Mouse (Mus musculus) kidney, adult 18-20 months (tissue): ENCODE measurements around the gene Pax5.

Experiments used
- DNase-seq: peaks from one replicate; pipeline ENCODE4 v3.0.0; 2021

Pax5 gene

GRCm38 (mm10) chr4:44664004-44664766 is 46.1 kb downstream of the Pax5 start:
- peak; percentile 5 for DNase-seq

DNA sequence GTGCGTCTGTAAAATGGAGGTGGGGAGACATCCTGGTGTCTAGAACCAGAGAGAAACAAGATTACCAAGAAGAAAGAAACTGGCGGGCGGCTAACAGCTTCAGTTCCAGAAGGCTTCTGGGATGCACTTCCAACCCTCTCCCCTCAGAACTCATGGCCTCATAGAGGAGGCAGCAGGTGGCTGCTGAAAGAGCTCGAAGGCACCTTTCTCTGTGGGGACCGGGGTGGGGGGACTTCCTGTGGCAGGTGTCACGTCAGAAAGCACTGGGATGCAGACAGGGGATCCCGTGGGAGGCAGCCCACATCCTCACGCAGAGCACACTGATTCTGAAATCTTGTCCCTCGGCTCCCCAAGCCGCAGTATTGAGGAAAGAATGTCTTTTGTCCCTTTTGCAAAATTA is 46.8 kb downstream of the Pax5 start:
- no peak for DNase-seq

DNA sequence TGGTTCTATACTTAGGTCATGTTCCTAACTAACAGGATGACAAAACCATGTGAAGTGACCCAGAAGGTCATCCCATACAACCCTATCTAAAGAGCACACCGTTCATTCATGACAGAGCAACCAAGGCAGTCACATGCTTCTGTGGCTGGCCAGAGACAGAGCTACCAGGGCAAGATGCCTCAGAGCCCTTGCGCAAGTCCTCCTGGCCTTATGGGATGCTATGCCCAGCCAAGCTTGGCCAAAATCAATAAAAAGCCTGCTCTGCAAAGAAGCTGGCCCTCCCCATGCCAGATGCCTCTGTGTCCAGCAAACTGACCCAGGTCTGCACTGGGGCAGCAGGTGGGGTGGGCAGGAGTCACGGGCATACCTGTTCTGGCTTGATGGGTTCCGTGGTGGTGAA is 65.1 kb downstream of the Pax5 start:
- no peak for DNase-seq

DNA sequence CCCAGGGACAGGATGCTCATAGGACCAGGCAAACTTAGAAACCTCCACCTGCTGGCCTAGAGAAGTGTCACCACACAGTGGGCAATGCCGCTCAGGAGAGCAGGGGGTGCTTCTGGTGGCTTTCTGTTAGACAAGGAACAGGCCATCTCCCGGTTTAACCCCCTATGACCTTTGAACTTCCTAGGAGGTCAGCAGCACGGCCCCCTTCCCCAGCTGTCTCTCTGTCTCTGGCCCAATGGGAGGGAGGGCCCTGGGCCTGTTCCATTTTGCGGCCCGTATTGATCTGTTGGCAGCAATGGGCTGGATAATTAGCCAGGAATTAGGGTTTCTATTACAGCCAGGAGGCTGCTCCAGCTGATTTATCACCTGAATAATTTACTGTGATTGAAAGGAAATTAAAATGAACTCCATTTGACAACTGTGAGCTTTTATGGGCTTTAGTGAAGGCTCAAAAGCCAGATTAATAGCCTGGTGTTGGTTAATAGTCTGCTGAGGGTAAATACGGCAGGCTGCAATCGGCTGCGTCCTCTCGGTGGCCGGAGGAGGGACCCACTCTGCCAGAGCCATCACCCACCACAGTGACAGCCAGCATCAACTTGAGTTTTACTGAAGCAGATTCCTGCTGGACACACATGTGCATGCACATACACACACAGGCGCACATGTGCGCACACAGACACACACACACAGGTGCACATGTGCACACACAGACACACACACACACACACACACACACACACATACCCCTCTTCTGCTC is 68.3 kb downstream of the Pax5 start:
- no peak for DNase-seq

DNA sequence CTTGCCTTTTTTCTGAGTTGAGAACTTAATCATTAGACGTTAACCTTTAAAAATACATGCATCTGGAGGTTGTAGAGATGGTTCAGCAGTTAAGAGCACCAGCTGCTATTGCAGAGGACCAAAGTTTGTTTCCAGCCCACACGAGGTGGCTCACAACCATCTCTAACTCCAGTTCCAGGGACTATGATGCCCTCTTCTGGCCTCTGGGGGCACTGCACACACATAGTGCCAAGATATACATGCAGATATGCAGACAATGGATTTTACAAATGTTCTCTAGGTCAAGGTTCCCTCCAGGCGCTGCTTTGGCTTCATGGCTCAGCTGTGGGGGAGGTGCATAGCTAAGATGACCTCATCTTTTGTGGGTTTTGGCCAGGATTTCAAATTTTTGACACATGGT is 74.7 kb downstream of the Pax5 start:
- no peak for DNase-seq

DNA sequence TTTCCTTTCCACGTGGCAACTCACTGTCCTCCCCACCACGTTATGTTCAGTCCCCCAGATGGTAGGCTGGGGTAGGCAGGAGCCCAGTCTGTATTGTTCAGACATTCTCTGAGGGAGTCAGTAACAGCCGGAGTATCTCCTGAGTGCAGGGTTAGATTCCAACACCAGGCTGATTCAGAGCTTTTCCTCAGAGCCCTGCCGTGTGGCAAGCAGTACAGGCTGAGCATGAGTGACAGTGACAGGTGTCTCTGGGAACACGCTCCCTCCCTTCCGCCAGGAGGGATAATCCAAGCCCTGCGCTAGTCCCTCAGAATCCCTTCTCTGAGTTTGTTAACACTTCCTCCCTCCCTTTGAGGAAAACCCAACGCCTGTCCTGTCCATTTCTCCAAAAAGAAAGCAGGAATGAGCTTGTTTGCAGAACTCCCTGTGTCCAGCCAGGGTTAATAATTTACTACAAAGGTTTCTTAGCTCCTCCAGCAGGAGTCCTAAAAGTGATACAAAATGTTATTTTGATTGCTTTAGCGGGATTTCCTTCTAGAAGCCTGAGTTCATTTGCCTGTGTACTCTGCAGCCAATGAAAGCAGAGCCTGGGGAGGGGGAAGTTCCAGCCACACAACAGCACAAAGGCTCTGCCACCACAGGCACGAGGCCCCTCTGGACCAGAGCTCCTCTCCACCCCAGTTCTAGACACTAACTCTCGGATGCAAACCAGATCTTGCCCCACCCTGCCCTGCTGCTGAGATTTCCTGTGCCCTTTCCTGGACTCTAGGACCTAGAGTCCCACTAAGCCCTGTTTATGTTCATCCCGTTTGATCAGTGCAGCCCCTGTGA is 76.4 kb downstream of the Pax5 start:
- DNase-seq: peak; percentile 26

DNA sequence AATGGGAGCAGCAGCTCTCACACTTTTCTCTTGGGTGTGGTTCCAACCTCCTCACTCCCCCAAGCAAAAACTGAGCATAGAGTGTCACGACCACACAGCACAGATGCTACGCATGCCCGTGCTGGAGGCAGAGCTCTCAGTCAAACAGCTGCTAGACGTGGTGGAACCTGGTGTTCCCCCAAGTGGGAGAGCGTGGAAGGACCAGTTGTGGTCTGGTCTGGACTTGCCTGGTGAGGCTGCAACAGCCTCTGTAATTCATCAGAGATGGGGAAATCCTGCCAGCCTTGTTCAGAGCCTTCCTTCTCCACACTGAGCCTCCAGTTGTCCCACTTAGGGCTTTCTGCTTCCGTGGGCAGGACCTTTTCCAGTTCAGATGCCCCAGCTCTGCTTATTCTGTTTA is 80.2 kb downstream of the Pax5 start:
- DNase-seq: no peak

- no peak for DNase-seq
Measured at GRCm38 (mm10) chr4:44627890-44628289, 82.4 kb downstream of the Pax5 start.

DNA sequence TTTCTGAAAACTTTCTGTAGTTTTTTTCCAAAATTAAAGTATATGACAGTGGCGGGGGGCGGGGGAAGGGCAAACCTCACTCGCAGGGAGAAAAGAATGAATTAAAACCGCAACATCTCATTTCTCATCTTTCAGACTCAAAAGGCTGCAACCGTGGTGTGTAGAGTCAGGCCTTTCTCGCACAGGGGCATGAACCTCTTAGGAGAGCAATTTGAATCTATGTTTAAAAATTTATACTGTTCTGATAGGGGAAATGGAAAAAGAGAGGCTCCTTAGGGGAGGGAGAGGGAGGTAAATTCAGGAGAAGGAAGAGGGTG is 85.2 kb downstream of the Pax5 start:
- no peak for DNase-seq

DNA sequence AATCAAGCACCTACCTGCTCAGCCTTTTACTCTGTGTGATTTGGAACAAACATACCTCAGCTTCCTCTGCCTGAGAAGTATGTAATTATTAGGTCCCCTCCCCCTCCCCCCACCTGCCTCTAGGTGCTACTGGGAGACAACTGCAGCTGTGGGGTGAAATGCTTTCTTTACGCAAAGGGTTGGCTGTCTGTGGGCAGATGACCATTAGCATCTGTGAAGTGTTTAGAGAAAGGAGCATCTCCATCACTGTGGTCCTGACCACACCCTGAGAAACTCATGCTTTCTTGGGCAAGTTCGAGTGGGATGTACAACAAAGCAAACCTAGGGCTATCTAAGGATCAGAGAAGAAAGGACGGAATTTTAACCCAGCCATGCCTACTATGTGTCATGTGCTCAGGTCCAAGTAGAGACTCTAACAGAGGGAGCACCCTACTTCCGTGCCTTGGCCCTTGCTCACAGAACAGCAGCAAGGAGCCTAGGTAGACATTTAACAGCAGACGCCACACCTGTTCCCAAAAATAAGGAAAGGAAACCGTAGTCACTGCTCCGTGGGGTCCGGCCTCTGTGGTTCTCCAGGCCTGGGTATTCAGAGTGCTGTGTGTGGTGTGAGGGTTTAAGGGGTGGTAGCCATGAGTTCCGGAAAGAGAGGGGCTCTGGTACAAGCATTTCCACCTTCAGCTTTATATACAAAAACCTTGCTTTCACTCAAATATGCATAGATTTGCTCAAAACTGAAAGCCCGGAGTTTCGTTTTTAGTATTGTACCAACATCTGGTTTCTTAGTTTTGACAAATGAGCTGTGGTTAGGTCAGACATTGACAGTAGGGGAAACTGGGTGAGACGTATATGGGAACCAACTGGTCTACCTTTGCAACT is 85.8 kb downstream of the Pax5 start:
- DNase-seq: no peak

- no peak for DNase-seq
Measured at GRCm38 (mm10) chr4:44623435-44623727, 86.9 kb downstream of the Pax5 start.

GRCm38 (mm10) chr4:44622682-44623434 is 87.4 kb downstream of the Pax5 start:
- no peak for DNase-seq

GRCm38 (mm10) chr4:44620241-44620640 is 90.0 kb downstream of the Pax5 start:
- DNase-seq: no peak

GRCm38 (mm10) chr4:44614066-44614667 is 96.1 kb downstream of the Pax5 start:
- no peak for DNase-seq

- no peak for DNase-seq
Measured at GRCm38 (mm10) chr4:44612392-44612791, 97.9 kb downstream of the Pax5 start.

GRCm38 (mm10) chr4:44605453-44605852 is 104.8 kb downstream of the Pax5 start:
- DNase-seq: no peak

DNA sequence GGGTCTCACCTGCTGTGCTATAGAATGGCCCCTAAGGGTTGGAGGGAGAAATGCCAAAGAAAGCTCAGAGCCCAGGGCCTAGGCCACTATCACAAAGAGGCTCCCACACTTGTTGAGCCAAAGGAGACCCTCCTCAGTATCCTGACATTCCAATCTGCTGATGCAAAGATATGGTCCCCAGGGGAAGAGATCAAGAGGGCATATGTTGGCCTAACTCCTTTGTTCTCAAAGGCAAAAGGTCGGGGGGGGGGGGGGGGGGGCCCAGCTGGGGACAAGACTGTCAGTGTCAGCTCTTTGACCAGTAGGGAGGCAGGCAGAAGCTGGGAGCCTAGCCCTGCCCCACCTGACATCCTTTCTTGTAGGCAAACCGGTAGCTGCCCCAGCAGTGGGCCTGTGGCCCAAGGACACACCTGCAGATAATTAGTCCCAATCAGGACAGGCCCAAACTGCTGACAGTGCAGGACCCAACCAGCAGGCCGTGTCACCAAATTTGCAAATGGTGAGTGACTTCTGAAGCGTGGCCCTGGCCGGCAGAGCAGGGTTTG is 108.0 kb downstream of the Pax5 start:
- DNase-seq: peak; percentile 61

DNA sequence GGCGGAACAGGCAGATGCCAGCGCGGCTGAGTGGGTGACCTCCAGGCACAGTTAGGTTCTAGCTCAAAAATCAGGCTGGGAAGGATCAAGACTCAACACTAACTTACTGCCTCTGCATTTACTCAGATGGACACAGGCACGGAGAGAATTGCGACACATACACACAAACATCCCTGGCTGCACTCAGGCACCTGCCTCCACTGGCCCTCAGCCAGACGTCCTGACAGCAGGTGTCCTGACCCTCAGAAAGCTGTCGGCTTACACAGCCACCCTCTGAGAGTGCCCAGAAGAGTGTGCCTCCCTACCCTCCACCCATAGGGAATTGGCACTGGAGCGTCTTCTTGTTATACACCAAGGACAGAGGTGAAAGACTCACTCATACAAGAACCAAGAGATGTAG is 108.9 kb downstream of the Pax5 start:
- peak; percentile 28 for DNase-seq

DNA sequence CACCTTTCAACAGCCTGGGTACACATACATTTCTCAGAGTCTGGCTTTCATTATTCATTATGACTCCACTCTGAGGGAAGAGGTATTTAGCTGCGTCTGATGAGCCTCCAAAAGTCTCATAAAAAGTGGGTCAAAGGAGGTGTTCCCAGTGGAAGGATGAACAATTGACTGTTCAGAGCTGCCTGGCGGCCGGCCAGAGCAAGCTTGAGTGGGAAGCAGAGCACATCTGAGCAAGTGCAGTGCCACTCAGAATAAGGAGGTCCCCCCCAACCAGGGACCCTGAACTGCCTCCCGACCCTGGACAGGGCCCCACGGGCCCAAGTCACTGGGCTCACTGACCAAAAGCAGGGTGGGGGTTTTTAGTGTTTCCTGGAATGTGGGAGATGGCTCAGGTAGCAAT is 109.4 kb downstream of the Pax5 start:
- DNase-seq: no peak

DNA sequence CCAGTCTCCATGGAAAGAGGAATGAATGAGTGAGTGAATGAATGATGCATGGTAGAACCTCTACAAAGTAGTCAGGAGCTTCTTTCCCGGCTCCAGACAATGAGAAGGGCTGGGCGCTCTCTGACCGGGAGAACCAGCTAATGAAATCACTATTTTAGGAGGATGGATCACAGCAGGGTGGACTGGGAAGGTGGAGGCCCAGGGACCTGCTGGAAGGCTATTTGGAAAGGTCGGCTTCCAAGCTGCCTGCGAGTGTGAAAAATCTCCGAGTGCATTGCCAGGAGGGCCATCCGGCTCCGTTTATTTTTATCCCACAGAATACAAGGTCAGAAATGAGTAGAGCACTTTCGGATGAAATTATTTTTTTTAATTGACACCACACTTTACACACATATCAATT is 112.3 kb downstream of the Pax5 start:
- DNase-seq: no peak

DNA sequence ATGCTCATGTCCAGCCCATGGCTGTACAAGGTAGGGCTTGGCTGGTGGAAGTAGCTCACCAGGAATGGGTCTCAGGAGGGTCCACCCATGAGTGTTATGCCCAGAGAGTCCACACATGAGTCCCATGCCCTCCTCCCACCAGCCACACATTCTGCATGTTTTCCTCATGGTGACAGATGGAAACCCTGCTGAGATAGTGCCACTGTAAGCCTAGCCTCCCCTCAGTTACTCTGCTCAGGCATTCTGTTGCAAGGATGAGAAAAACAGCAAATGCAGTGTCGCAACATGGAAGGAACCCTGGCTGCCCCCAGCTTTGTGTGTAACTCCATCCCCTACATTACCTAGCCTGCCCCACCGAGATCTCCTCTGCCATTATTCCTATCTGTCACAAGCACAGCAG is 117.2 kb downstream of the Pax5 start:
- DNase-seq: no peak

GRCm38 (mm10) chr4:44582687-44583086 is 127.6 kb downstream of the Pax5 start:
- DNase-seq: no peak
